Mouse (Mus musculus): ENCODE results near the gene Rc3h2. TPM values are rescaled to one million over a fixed set of nuclear protein-coding genes. Genes with fewer than 3 reads are reported as not detected.

Gene Rc3h2
- polyA plus RNA-seq, 1 experiment, result 0.03 TPM

GRCm38 (mm10) chr2:37430593-37431464 is 8.1 kb upstream of the Rc3h2 start:
- Histone ChIP-seq H3K9me3 (ENCODE audit: control insufficient read depth, low read length) (no peaks in the 10 kb centered on the region), H3K27me3 (ENCODE audit: control insufficient read depth) (no peaks in the 10 kb centered on the region), H3K4me3 (replicated peaks) (peak overlapping the region; percentile 99), H3K4me1 (ENCODE audit: control insufficient read depth) (peaks cover 34% of the 10 kb centered on the region), H3K36me3 (ENCODE audit: control insufficient read depth) (peaks cover 39% of the 10 kb centered on the region)
- TF ChIP-seq TAL1 (IDR thresholded peaks at IDR 0.05; ENCODE audit: low read length), result no peak
- TF ChIP-seq GATA1 (IDR thresholded peaks at IDR 0.05; ENCODE audit: low read length), result no peak

GRCm38 (mm10) chr2:37423671-37424070 is 968 bp upstream of the Rc3h2 start:
- no peaks in the 10 kb centered on the region for H3K9me3 ChIP-seq (ENCODE audit: control insufficient read depth, low read length)
- H3K27me3 ChIP-seq (ENCODE audit: control insufficient read depth), result no peaks in the 10 kb centered on the region
- peaks cover 42% of the 10 kb centered on the region for H3K36me3 ChIP-seq (ENCODE audit: control insufficient read depth)
- peaks cover 47% of the 10 kb centered on the region for H3K4me1 ChIP-seq (ENCODE audit: control insufficient read depth)
- TF ChIP-seq TAL1 (IDR thresholded peaks at IDR 0.05; ENCODE audit: low read length), result no peak
- TF ChIP-seq GATA1 (IDR thresholded peaks at IDR 0.05; ENCODE audit: low read length), result no peak
- H3K4me3 ChIP-seq (replicated peaks), result peak overlapping the region; percentile 96

- Histone ChIP-seq H3K4me3 (replicated peaks) (peak overlapping the region; percentile 96), H3K27me3 (ENCODE audit: control insufficient read depth) (no peaks in the 10 kb centered on the region), H3K36me3 (ENCODE audit: control insufficient read depth) (peaks cover 32% of the 10 kb centered on the region), H3K9me3 (ENCODE audit: control insufficient read depth, low read length) (no peaks in the 10 kb centered on the region), H3K4me1 (ENCODE audit: control insufficient read depth) (peaks cover 45% of the 10 kb centered on the region)
- TF ChIP-seq TAL1 (IDR thresholded peaks at IDR 0.05; ENCODE audit: low read length), result no peak
Observed at GRCm38 (mm10) chr2:37421903-37422302, 800 bp downstream of the Rc3h2 start.

DNA sequence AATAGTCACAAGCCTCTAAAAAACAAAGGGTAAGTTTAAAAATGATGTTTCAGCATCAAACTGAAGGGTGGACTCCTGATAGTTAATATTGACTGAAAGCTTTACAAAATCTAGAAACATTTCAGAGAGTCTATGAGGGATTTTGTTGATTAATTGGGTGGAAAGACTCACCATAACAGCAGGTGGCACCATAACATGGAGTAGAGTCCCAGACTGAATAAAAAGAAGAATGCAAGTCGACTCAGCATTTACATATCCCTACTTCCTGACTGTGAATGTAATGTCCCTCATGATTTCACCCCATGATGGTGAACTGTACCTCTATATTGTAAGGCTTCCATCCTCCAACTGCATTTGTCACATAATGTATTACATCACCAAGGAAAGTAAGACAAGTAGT is 27.2 kb downstream of the Rc3h2 start:
- Histone ChIP-seq H3K4me1 (ENCODE audit: control insufficient read depth) (no peaks in the 10 kb centered on the region), H3K9me3 (ENCODE audit: control insufficient read depth, low read length) (no peaks in the 10 kb centered on the region), H3K4me3 (replicated peaks) (no peak overlapping the region), H3K27me3 (ENCODE audit: control insufficient read depth) (no peaks in the 10 kb centered on the region), H3K36me3 (ENCODE audit: control insufficient read depth) (peaks cover 73% of the 10 kb centered on the region)
- TF ChIP-seq GATA1 (IDR thresholded peaks at IDR 0.05; ENCODE audit: low read length) (no peak), TAL1 (IDR thresholded peaks at IDR 0.05; ENCODE audit: low read length) (no peak)

GRCm38 (mm10) chr2:37382921-37383320 is 39.8 kb downstream of the Rc3h2 start:
- H3K36me3 ChIP-seq (ENCODE audit: control insufficient read depth), result peaks cover 88% of the 10 kb centered on the region
- H3K27me3 ChIP-seq (ENCODE audit: control insufficient read depth), result no peaks in the 10 kb centered on the region
- H3K4me3 ChIP-seq (replicated peaks), result no peak overlapping the region
- no peak for TF ChIP-seq TAL1 (IDR thresholded peaks at IDR 0.05; ENCODE audit: low read length)
- no peak for TF ChIP-seq GATA1 (IDR thresholded peaks at IDR 0.05; ENCODE audit: low read length)
- no peaks in the 10 kb centered on the region for H3K9me3 ChIP-seq (ENCODE audit: control insufficient read depth, low read length)
- no peaks in the 10 kb centered on the region for H3K4me1 ChIP-seq (ENCODE audit: control insufficient read depth)

GRCm38 (mm10) chr2:37380189-37380588 is 42.5 kb downstream of the Rc3h2 start:
- no peak for TF ChIP-seq TAL1 (IDR thresholded peaks at IDR 0.05; ENCODE audit: low read length)
- no peak for TF ChIP-seq GATA1 (IDR thresholded peaks at IDR 0.05; ENCODE audit: low read length)
- Histone ChIP-seq H3K36me3 (ENCODE audit: control insufficient read depth) (peaks cover 93% of the 10 kb centered on the region), H3K27me3 (ENCODE audit: control insufficient read depth) (no peaks in the 10 kb centered on the region), H3K4me1 (ENCODE audit: control insufficient read depth) (no peaks in the 10 kb centered on the region; the same call in 1 of the 2 replicates), H3K9me3 (ENCODE audit: control insufficient read depth, low read length) (no peaks in the 10 kb centered on the region), H3K4me3 (replicated peaks) (no peak overlapping the region)

GRCm38 (mm10) chr2:37376018-37376417 is 46.7 kb downstream of the Rc3h2 start:
- H3K4me1 ChIP-seq (ENCODE audit: control insufficient read depth), result no peaks in the 10 kb centered on the region; the same call in 1 of the 2 replicates
- TF ChIP-seq GATA1 (IDR thresholded peaks at IDR 0.05; ENCODE audit: low read length) (no peak), TAL1 (IDR thresholded peaks at IDR 0.05; ENCODE audit: low read length) (no peak)
- H3K36me3 ChIP-seq (ENCODE audit: control insufficient read depth), result peaks cover 89% of the 10 kb centered on the region
- no peak overlapping the region for H3K4me3 ChIP-seq (replicated peaks)
- H3K9me3 ChIP-seq (ENCODE audit: control insufficient read depth, low read length), result no peaks in the 10 kb centered on the region
- no peaks in the 10 kb centered on the region for H3K27me3 ChIP-seq (ENCODE audit: control insufficient read depth)

- H3K36me3 ChIP-seq (ENCODE audit: control insufficient read depth), result peaks cover 43% of the 10 kb centered on the region
- no peaks in the 10 kb centered on the region for H3K27me3 ChIP-seq (ENCODE audit: control insufficient read depth)
Observed at GRCm38 (mm10) chr2:37370651-37371050, 52.1 kb downstream of the Rc3h2 start.

GRCm38 (mm10) chr2:37359908-37360307 is 62.8 kb downstream of the Rc3h2 start:
- H3K9me3 ChIP-seq (ENCODE audit: control insufficient read depth, low read length), result no peaks in the 10 kb centered on the region
- TF ChIP-seq TAL1 (IDR thresholded peaks at IDR 0.05; ENCODE audit: low read length), result no peak
- H3K4me3 ChIP-seq (replicated peaks), result peak overlapping the region; percentile 87

More at GRCm38 (mm10) chr2:37370651-37371050, 52.1 kb downstream of the Rc3h2 start:
- H3K4me1 ChIP-seq (ENCODE audit: control insufficient read depth), result no peaks in the 10 kb centered on the region
- TF ChIP-seq TAL1 (IDR thresholded peaks at IDR 0.05; ENCODE audit: low read length) (no peak), GATA1 (IDR thresholded peaks at IDR 0.05; ENCODE audit: low read length) (no peak)
- no peaks in the 10 kb centered on the region for H3K9me3 ChIP-seq (ENCODE audit: control insufficient read depth, low read length)
- H3K4me3 ChIP-seq (replicated peaks), result no peak overlapping the region

More at GRCm38 (mm10) chr2:37359908-37360307, 62.8 kb downstream of the Rc3h2 start:
- H3K27me3 ChIP-seq (ENCODE audit: control insufficient read depth), result no peaks in the 10 kb centered on the region
- H3K36me3 ChIP-seq (ENCODE audit: control insufficient read depth), result peaks cover 23% of the 10 kb centered on the region
- H3K4me1 ChIP-seq (ENCODE audit: control insufficient read depth), result peaks cover 21% of the 10 kb centered on the region
